Mouse (Mus musculus): ENCODE measurements around the gene Wdr3.

GRCm38 (mm10) chr3:100189861-100190260 lies 27.7 kb upstream of the Wdr3 start:
- TF ChIP-seq CTCF (IDR thresholded peaks at IDR 0.05; ENCODE audit: insufficient read depth, low read length) (no peak), POLR2A (IDR thresholded peaks at IDR 0.05; ENCODE audit: borderline replicate concordance, extremely low read depth, low read depth, low read length) (no peak)

Data from lung, adult 2 months (tissue).